Comparison of ENCODE assay signal across 24 mouse cellular contexts in genomic region chr6:7863354-7863753, GRCm38 (mm10). TPM values are rescaled to one million over a fixed set of nuclear protein-coding genes. Genes with fewer than 3 reads are reported as not detected.
DNase-seq lines count a peak whose midpoint lies in the region; ATAC-seq and TF ChIP-seq lines count a peak whose summit lies in the region.
"Had no signal": no experiment of that assay in that cellular context is flagged by ENCODE, and none has a peak within 500 bp of the region (broad histone marks: within the 10 kb centered on the region; RNA-seq: fewer than 3 reads in every experiment).

No protein-coding gene starts in this region.

- H3K4me2 ChIP-seq in heart, embryonic 13.5 days = no peak overlapping the region
- H3K4me2 ChIP-seq in liver, postnatal 0 days (ENCODE audit: low read depth, low read length) = no peak overlapping the region
- no peak overlapping the region for H3K4me2 ChIP-seq in liver, embryonic 12.5 days
- H3K4me2 ChIP-seq: embryonic facial prominence, embryonic 12.5 days; liver, embryonic 11.5 days; midbrain, embryonic 11.5 days; neural tube, embryonic 15.5 days had no signal

- peak overlapping the region; percentile 70 for H3K27ac ChIP-seq in heart, embryonic 13.5 days (replicated peaks)
- H3K27ac ChIP-seq in liver, postnatal 0 days (ENCODE audit: low read depth) = no peak overlapping the region
- H3K27ac ChIP-seq in liver, embryonic 12.5 days = no peak overlapping the region
- H3K27ac ChIP-seq: embryonic facial prominence, embryonic 12.5 days; hindbrain, embryonic 10.5 days; hindbrain, postnatal 0 days; limb, embryonic 10.5 days; neural tube, embryonic 15.5 days had no signal

- WGBS in heart, embryonic 13.5 days = 74% methylated on average over 4 of the region's 4 CpGs
- 88% methylated on average over 4 of the region's 4 CpGs for WGBS in liver, postnatal 0 days (ENCODE audit: insufficient replicate concordance)
- 81% methylated on average over 4 of the region's 4 CpGs for WGBS in liver, embryonic 12.5 days (ENCODE audit: insufficient replicate concordance)

- H3K4me3 ChIP-seq in heart, embryonic 13.5 days = no peak overlapping the region
- H3K4me3 ChIP-seq in liver, postnatal 0 days (ENCODE audit: low read depth, low read length) = no peak overlapping the region
- H3K4me3 ChIP-seq in liver, embryonic 12.5 days = no peak overlapping the region
- H3K4me3 ChIP-seq: embryonic facial prominence, embryonic 12.5 days; hindbrain, embryonic 10.5 days; limb, embryonic 10.5 days; neural tube, embryonic 15.5 days had no signal

- no peak for TF ChIP-seq CTCF in liver, postnatal 0 days (IDR thresholded peaks at IDR 0.05; ENCODE audit: low read depth)

- peaks cover 46% of the 10 kb centered on the region for H3K4me1 ChIP-seq in heart, embryonic 13.5 days
- H3K4me1 ChIP-seq in liver, postnatal 0 days (ENCODE audit: insufficient read depth) = peaks cover 4% of the 10 kb centered on the region
- peaks cover 10% of the 10 kb centered on the region for H3K4me1 ChIP-seq in liver, embryonic 12.5 days
- H3K4me1 ChIP-seq: embryonic facial prominence, embryonic 12.5 days; hindbrain, embryonic 10.5 days; limb, embryonic 10.5 days; neural tube, embryonic 15.5 days had no signal

- intact Hi-C loops in heart, postnatal 36 days (cut with DNase I) = no loop called here
- intact Hi-C loops in left cerebral cortex, postnatal 25 days (cut with DNase I) = no loop called here

- ATAC-seq in heart, embryonic 13.5 days (ENCODE audit: extremely low read depth, insufficient number of reproducible peaks, low FRiP score, low TSS enrichment) = no peak
- ATAC-seq in liver, postnatal 0 days = peak; percentile 40
- ATAC-seq in liver, embryonic 12.5 days = no peak
- ATAC-seq: hindbrain, postnatal 0 days; intestine, embryonic 16.5 days had no signal

- no peak overlapping the region for H3K9ac ChIP-seq in heart, embryonic 13.5 days
- H3K9ac ChIP-seq in liver, postnatal 0 days (replicated peaks) = no peak overlapping the region
- no peak overlapping the region for H3K9ac ChIP-seq in liver, embryonic 12.5 days
- H3K9ac ChIP-seq: embryonic facial prominence, embryonic 12.5 days; neural tube, embryonic 15.5 days had no signal

- peak; percentile 7 for DNase-seq in adrenal gland, postnatal 14 days
- DNase-seq in adrenal gland, postnatal 25 days = no peak
- DNase-seq in heart, postnatal 36 days = no peak
- no peak for DNase-seq in liver, postnatal 0 days
- DNase-seq in gastrocnemius, adult 8-10 months (ENCODE audit: low spot score in 2 of 2) = no peak
- no peak for DNase-seq in left cerebral cortex, postnatal 25 days (ENCODE audit: low spot score in 2 of 2)
- DNase-seq: cerebellum, adult 18-20 months; cerebellum, postnatal 14 days; gastrocnemius, postnatal 36 days; kidney, adult 9 months; kidney, postnatal 14 days; lung, adult 2 months; lung, postnatal 14 days; thymus, adult 18-20 months had no signal

- no peaks in the 10 kb centered on the region for H3K9me3 ChIP-seq in heart, embryonic 13.5 days
- H3K9me3 ChIP-seq in liver, postnatal 0 days (ENCODE audit: low read length) = no peaks in the 10 kb centered on the region
- H3K9me3 ChIP-seq in liver, embryonic 12.5 days (replicated peaks) = no peaks in the 10 kb centered on the region
- H3K9me3 ChIP-seq: embryonic facial prominence, embryonic 12.5 days; hindbrain, embryonic 10.5 days; limb, embryonic 10.5 days; neural tube, embryonic 15.5 days had no signal

- TF ChIP-seq EP300 in liver, postnatal 0 days (IDR thresholded peaks at IDR 0.05; ENCODE audit: low read depth) = no peak

- no peaks in the 10 kb centered on the region for H3K27me3 ChIP-seq in heart, embryonic 13.5 days (replicated peaks)
- H3K27me3 ChIP-seq in liver, postnatal 0 days (ENCODE audit: insufficient read depth, low read length) = no peaks in the 10 kb centered on the region
- no peaks in the 10 kb centered on the region for H3K27me3 ChIP-seq in liver, embryonic 12.5 days (replicated peaks)
- H3K27me3 ChIP-seq: embryonic facial prominence, embryonic 12.5 days; neural tube, embryonic 15.5 days had no signal

- peaks cover 39% of the 10 kb centered on the region for H3K36me3 ChIP-seq in heart, embryonic 13.5 days
- peaks cover 28% of the 10 kb centered on the region for H3K36me3 ChIP-seq in liver, postnatal 0 days (replicated peaks; ENCODE audit: insufficient read depth, low read length)
- peaks cover 48% of the 10 kb centered on the region for H3K36me3 ChIP-seq in liver, embryonic 12.5 days
- H3K36me3 ChIP-seq: neural tube, embryonic 15.5 days had no signal

RNA-seq across cellular contexts. Expression of gene C1galt1, which starts 18.7 kb away (rescaled TPM):
- total RNA-seq in adrenal gland, postnatal 14 days (2021) = 30.3 and 30.7 TPM in 2 replicates
- 55.1 and 59.0 TPM in 2 replicates for total RNA-seq in adrenal gland, postnatal 25 days (2021)
- 2.4 and 2.8 TPM in 2 replicates for polyA plus RNA-seq in heart, embryonic 13.5 days (2015; fragmentation: Nextera tagmentation; extraction: Ambion mirVana)
- 10 to 100 TPM; 15.3 to 15.5 TPM for total RNA-seq in heart, postnatal 36 days (2021)
- polyA plus RNA-seq in liver, postnatal 0 days (2015; fragmentation: Nextera tagmentation; extraction: Ambion mirVana) = 3.4 and 3.9 TPM in 2 replicates
- polyA plus RNA-seq in liver, embryonic 12.5 days (2016; fragmentation: Nextera tagmentation; extraction: Ambion mirVana) = 5.9 and 6.3 TPM in 2 replicates
- 10 to 100 TPM; 14.0 to 15.9 (median 14.3) TPM for total RNA-seq in gastrocnemius, adult 8-10 months (2022)
- total RNA-seq in left cerebral cortex, postnatal 25 days (2021) = 10 to 100 TPM; 15.1 to 15.6 TPM
